Mouse (Mus musculus) induced T-regulatory cell, adult 2 months (primary cell): ENCODE measurements around the gene Zbtb1.
A peak's percentile ranks its signal among the peaks of the same experiment; 100 is the strongest.

ENCODE experiments used
- DNase-seq: peaks from one replicate; pipeline ENCODE4 v3.0.0-alpha.2; 2012; ENCODE audit warnings: low read depth

Zbtb1 gene

GRCm38 (mm10) chr12:76369206-76369977 is 674 bp upstream of the Zbtb1 start, which contains the start of gene Zbtb25:
TSS of gene Zbtb25 (minus strand) at chr12:76369602.
- DNase-seq: peak; percentile 90

DNA sequence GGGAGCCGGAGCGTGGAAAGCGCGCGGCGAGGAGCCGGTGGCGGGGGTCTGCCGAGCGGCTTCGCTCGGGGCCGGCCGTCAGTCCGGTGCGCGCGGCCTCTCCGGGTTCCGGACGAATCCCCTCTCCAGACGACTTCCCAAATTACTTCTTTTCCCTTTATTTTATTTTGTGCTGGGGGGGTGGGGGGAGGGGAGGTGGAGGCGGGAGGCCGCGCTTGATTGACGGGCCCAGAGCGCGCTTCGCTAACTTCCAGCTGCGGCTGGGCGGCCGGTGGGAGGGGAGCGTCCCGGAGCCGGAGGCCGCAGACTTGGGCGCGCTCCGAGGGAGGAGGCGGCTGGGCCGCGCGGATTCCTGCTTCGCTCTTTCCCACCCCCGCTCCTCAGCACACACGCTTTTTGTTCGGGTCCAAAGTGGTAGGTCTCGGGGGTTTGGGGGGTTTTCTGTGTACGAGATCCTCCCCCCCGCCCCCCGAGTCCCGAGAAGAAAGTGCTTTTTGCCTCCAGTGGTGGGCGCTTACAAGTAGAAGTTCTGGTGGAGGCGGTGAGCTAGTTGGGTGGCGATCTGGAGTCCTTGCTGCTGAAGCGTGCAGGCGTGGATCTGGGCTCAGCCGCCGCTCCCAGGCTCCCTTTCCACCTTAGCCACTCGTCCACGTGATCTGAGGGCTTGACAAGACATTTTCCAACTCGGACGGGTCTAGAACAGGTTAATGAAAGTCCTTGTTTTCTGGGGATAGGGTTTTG is 935 bp downstream of the Zbtb1 start:
- DNase-seq: peak; percentile 83

- DNase-seq: peak; percentile 58
These were observed 2.0 kb downstream of the Zbtb1 start for GRCm38 (mm10) chr12:76372046-76372445.

GRCm38 (mm10) chr12:76372881-76373818 is 3.1 kb downstream of the Zbtb1 start:
- DNase-seq: peak; percentile 84

GRCm38 (mm10) chr12:76373991-76374390 is 3.9 kb downstream of the Zbtb1 start:
- DNase-seq: peak; percentile 85

GRCm38 (mm10) chr12:76374911-76375310 is 4.8 kb downstream of the Zbtb1 start:
- peak; percentile 28 for DNase-seq

DNA sequence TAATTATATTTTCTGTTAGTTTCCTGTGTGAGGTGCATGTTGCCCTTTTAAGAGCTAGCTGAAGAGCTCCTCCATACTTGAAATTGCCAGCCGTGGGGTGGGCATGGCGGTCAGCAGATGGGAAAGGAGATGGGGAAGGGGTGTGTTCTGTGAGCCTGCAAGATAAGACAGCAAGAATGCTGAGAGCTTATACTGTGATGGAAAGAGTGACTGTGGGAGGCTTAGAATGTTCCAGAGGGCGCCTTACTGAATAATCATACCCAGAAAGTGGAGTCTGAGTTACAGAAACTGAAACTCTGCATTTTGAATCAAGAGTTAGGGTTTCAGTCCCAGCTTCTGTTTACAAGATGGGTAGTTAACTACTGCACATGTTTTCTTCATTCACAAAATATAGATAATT is 5.4 kb downstream of the Zbtb1 start:
- peak; percentile 86 for DNase-seq

GRCm38 (mm10) chr12:76376649-76377048 is 6.6 kb downstream of the Zbtb1 start:
- peak; percentile 88 for DNase-seq

GRCm38 (mm10) chr12:76377059-76377458 is 7.0 kb downstream of the Zbtb1 start:
- no peak for DNase-seq

GRCm38 (mm10) chr12:76377726-76378125 is 7.7 kb downstream of the Zbtb1 start:
- peak; percentile 71 for DNase-seq

DNA sequence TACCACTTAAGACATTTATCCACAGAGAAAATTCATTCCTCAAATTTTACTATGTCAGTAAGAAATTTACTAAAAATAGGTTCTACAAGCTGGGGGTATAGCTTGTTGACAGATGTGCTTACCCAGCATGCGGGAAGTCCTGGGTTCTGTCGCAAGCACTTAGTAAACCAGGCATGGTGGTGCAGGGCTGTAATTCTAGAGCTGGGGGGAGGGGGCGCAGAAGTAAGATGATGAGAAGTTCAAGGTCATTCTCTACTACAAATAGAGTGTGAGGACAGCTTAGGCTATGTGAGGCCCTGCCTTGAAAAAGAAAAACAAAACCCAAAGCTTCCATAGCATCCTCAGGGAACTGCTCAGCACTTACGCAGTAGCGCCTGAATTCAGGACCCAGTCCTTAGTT is 8.5 kb downstream of the Zbtb1 start:
- peak; percentile 37 for DNase-seq

- DNase-seq: peak; percentile 22
These were observed 10.1 kb downstream of the Zbtb1 start for GRCm38 (mm10) chr12:76380151-76380550.

DNA sequence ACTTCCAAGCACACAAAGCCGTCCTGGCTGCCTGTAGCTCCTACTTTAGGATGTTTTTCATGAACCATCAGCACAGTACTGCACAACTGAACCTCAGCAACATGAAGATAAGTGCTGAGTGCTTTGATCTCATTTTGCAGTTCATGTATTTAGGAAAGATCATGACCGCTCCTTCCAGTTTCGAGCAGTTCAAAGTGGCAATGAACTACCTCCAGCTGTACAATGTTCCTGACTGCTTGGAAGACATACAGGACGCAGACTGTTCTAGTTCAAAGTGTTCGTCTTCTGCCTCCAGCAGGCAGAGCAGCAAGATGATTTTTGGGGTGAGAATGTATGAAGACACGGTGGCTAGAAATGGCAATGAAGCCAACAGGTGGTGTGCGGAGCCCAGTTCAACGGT is 15.3 kb downstream of the Zbtb1 start:
- DNase-seq: no peak

GRCm38 (mm10) chr12:76388794-76389193 is 18.7 kb downstream of the Zbtb1 start:
- DNase-seq: no peak

DNA sequence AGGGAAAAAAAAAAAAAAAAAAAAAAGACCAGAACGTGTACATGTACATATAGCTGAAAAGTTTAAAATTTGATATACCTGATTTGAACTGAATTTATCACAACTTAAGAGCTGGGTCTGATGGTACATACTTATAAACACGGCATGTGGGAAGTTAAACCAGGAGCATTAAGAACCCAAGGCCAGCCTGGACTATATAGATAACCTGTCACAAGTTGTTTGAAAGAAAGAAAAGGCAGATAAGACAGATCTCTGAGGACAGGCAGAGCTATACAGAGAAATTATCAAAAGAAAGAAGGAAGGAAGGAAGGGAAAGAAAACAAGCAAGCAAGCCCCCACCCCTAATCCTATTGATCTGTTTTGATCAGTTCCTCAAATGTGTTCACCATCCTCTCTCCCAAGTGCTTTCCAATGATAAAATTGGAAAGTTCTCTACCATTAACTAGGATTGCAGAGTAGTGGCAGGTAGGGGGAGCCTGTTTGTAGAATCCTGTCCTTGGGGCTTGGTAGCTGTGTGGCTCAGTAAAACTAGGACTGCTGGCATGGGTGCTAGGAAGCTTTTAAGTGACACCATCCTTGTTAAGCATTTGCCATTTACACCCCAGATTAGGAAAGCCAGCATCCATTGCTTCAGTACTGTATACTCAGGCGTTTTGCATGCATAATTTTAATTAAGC is 21.7 kb downstream of the Zbtb1 start:
- DNase-seq: no peak

DNA sequence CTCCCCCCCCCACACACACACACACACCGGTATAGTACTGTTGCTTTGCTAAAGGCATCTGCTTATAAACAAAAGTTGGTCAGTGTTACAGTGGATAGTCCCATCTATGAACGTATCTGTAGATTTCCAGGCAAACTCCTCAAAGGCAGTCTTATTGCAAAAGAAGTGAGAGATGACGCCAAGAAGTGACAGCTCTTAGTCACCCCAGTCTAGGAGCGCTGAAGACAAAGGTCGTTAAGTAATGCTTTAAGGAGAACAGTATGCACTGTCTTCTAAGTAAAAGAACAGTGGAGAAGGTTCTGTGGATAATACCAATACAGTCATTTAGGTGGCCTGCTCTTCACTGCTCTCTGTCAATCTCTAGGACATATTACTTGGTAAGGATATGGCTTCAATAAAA is 22.9 kb downstream of the Zbtb1 start:
- DNase-seq: no peak

DNA sequence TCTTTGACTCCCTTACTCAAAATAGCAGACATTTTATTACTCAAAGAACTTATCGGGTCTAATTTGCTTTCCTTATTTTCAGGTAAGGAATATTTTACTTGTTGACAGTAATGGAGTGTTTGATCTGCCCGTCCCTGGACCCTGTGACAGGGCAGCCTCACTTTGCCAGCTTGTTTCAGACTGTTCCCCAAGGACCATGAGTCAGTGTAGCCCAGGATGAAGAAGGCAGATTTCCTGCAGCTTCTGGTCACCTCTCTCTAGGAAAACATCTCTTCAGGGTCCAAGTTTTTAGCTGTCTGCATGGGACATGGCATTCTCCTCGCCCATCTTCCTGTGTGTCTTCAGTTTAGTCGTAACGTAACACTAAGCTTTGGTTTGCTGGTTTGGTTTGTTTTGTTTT is 27.2 kb downstream of the Zbtb1 start:
- DNase-seq: no peak

DNA sequence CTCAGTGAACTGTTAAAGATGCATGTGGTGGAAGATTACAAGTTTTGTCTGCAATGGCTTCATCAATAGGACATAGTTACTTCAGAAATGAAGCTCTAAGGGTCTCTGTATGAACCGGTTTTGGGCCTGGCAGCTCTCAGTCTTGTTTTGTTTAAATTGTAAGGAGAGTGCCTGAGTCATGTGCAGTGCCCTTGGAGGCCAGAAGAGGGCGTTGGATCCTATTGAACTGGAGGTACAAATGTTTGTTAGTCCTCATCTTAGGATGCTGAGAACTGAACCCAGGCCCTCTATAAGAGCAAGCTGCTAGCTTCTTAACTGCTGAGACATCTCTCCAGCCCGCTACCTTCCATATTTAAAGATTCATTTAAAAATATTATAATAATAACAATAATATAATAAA is 31.6 kb downstream of the Zbtb1 start:
- peak; percentile 59 for DNase-seq

DNA sequence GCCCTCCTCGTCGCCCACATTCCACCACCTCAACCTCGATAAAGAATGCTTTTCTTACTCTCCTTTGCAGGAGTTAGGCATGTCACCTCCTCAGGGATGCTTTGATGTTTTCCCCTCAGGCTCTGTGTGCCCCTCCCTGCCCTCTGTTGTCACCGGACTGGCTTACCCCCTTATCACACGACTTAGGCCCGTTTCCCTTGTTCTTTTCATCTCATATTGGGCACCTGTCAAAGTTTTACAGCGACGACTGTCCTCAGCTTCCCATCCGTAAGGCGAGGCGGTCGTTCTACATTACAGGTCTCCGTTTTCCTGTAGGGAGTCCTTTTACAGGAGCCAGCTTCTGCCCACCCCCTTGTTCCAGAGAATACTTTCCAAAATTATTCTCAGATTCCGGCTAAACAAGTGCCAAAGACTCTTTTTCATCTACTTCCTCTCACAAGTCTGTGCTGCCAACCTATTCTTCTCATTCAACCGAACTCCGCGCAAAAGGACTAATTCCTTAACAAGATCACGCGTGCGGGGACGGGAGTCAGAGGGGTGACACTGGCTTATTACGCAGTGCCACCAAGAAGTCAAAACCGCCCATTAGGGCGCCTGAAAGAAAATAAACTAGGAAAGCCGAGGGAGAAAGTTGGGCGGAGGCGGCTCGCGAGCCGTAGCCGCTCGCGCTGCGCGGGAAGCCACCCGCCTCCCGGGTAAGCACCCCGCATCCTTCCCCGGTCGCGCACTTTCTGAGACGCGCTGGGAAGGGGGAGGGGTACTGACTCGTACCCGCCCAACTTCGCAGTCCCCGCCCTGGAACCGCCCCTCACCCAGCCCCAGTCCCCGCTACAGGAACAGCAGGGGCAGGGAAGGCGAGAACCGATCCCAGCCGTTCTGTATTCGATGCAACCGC is 33.2 kb downstream of the Zbtb1 start:
- DNase-seq: peak; percentile 95

GRCm38 (mm10) chr12:76403886-76404537 is 33.9 kb downstream of the Zbtb1 start, which contains the start of gene Hspa2:
TSS of gene Hspa2 (plus strand) at chr12:76404176.
- DNase-seq: peak; percentile 99
